Mouse (Mus musculus): ENCODE data around the gene Flcn. TPM values are rescaled to one million over a fixed set of nuclear protein-coding genes. Genes with fewer than 3 reads are reported as not detected.

Gene Flcn
- 49.5 and 54.0 TPM in 2 replicates for polyA plus RNA-seq (2012; rRNA removed)

GRCm38 (mm10) chr11:59809670-59810474, at the start of gene Flcn:
Gene Flcn, minus strand, starts transcription at chr11:59810016.

GRCm38 (mm10) chr11:59839459-59840126, 29.8 kb upstream of the Flcn start, which contains the start of gene Cops3:
Gene Cops3, minus strand, starts transcription at chr11:59839838.

GRCm38 (mm10) chr11:59839008-59839458, 29.2 kb upstream of the Flcn start, which contains the start of gene Nt5m:
Gene Nt5m, plus strand, starts transcription at chr11:59839447.

GRCm38 (mm10) chr11:59787199-59787781, 22.5 kb downstream of the Flcn start, which contains the start of gene Pld6:
Gene Pld6, minus strand, starts transcription at chr11:59787645.

Other genes with a start within 250 kb of the Flcn start
- gene Olfr222, start 233.8 kb downstream of the Flcn start, polyA plus RNA-seq (2012; rRNA removed) = not detected in 2 replicates
- gene Olfr223, start 216.7 kb downstream of the Flcn start, polyA plus RNA-seq (2012; rRNA removed) = not detected in 2 replicates
- 110 and 117 TPM in 2 replicates for gene Mprip, start 148.7 kb downstream of the Flcn start, polyA plus RNA-seq (2012; rRNA removed)
- 15.2 and 17.2 TPM in 2 replicates for gene Pld6, start 22.4 kb downstream of the Flcn start, polyA plus RNA-seq (2012; rRNA removed)
- 59.8 and 61.8 TPM in 2 replicates for gene Nt5m, start 29.4 kb upstream of the Flcn start, polyA plus RNA-seq (2012; rRNA removed)
- 56.4 and 59.0 TPM in 2 replicates for gene Cops3, start 29.8 kb upstream of the Flcn start, polyA plus RNA-seq (2012; rRNA removed)
- 21.7 and 22.0 TPM in 2 replicates for gene Med9, start 138.2 kb upstream of the Flcn start, polyA plus RNA-seq (2012; rRNA removed)
- gene Rasd1, start 154.9 kb upstream of the Flcn start, polyA plus RNA-seq (2012; rRNA removed) = 1.2 and 1.3 TPM in 2 replicates
- gene Pemt, start 236.5 kb upstream of the Flcn start, polyA plus RNA-seq (2012; rRNA removed) = 8.8 and 8.9 TPM in 2 replicates